8 mouse cellular contexts compared by ENCODE assay signal in genomic region chr5:146220501-146220878, GRCm38 (mm10). TPM values are rescaled to one million over a fixed set of nuclear protein-coding genes. Genes with fewer than 3 reads are reported as not detected.
DNase-seq lines count a peak whose midpoint lies in the region; ATAC-seq lines count a peak whose summit lies in the region.

No protein-coding gene starts in this region.

- no peaks in the 10 kb centered on the region for H3K27me3 ChIP-seq in lung, embryonic 15.5 days
- no peaks in the 10 kb centered on the region for H3K27me3 ChIP-seq in limb, embryonic 13.5 days

- H3K27ac ChIP-seq in lung, embryonic 15.5 days: peak overlapping the region; percentile 99; the same call in 1 of the 2 replicates
- peak overlapping the region; percentile 33; the same call in 1 of the 2 replicates for H3K27ac ChIP-seq in limb, embryonic 13.5 days

- no peak for DNase-seq in lung, postnatal 25 days (ENCODE audit: low spot score)
- DNase-seq in T-cell, adult 2 months (ENCODE audit: low spot score): no peak
- DNase-seq in urinary bladder, adult 2 months (ENCODE audit: low spot score): no peak
- DNase-seq in lung, postnatal 4 days: no peak

- H3K4me1 ChIP-seq in lung, embryonic 15.5 days: peaks cover 8% of the 10 kb centered on the region
- peaks cover 15% of the 10 kb centered on the region; the same call in 1 of the 2 replicates for H3K4me1 ChIP-seq in limb, embryonic 13.5 days

- peak overlapping the region; percentile 63 for H3K4me2 ChIP-seq in lung, embryonic 15.5 days
- peak overlapping the region; percentile 74 for H3K4me2 ChIP-seq in limb, embryonic 13.5 days (replicated peaks)

- H3K9me3 ChIP-seq in lung, embryonic 15.5 days: no peaks in the 10 kb centered on the region
- no peaks in the 10 kb centered on the region for H3K9me3 ChIP-seq in limb, embryonic 13.5 days

- H3K4me3 ChIP-seq in lung, embryonic 15.5 days: peak overlapping the region; percentile 85
- H3K4me3 ChIP-seq in limb, embryonic 13.5 days: peak overlapping the region; percentile 74

- H3K36me3 ChIP-seq in lung, embryonic 15.5 days: peaks cover 29% of the 10 kb centered on the region
- H3K36me3 ChIP-seq in limb, embryonic 13.5 days: peaks cover 31% of the 10 kb centered on the region

- ATAC-seq in lung, embryonic 15.5 days (ENCODE audit: borderline replicate concordance, extremely low read depth, low FRiP score, low TSS enrichment): peak; percentile 27; the same call in 1 of the 2 replicates
- ATAC-seq in erythroblast, adult 5-6 weeks (replicated peaks; ENCODE audit: low FRiP score, poor library complexity, severe bottlenecking): peak; percentile 84
- peak; percentile 49 for ATAC-seq in limb, embryonic 13.5 days (ENCODE audit: low FRiP score, low read depth)
- ATAC-seq in neutrophil, adult 5-6 weeks (ENCODE audit: extremely low read depth, insufficient number of reproducible peaks, low FRiP score, poor library complexity, severe bottlenecking): peak; percentile 13

- peak overlapping the region; percentile 37 for H3K9ac ChIP-seq in lung, embryonic 15.5 days
- H3K9ac ChIP-seq in limb, embryonic 13.5 days: peak overlapping the region; percentile 59

- WGBS in lung, embryonic 15.5 days: 6% methylated on average over 13 of the region's 13 CpGs
- WGBS in limb, embryonic 13.5 days: 10% methylated on average over 13 of the region's 13 CpGs

RNA-seq across cellular contexts. Expression of gene Rnf6, which starts 0.9 kb away (rescaled TPM):
- 42.4 and 51.7 TPM in 2 replicates for polyA plus RNA-seq in lung, embryonic 15.5 days (2015; fragmentation: Nextera tagmentation; extraction: Ambion mirVana)
- 9.0 and 13.6 TPM in 2 replicates for total RNA-seq in erythroblast, adult 5-6 weeks (2015; ENCODE audit: low replicate concordance)
- 25.9 and 26.5 TPM in 2 replicates for total RNA-seq in erythroblast, adult 5-6 weeks (2017; ENCODE audit: low replicate concordance)
- polyA plus RNA-seq in limb, embryonic 13.5 days (2015; fragmentation: Nextera tagmentation; extraction: Ambion mirVana): 40.1 and 40.3 TPM in 2 replicates
- total RNA-seq in neutrophil, adult 5-6 weeks (2017): 65.9 and 79.7 TPM in 2 replicates
- 45.6 and 50.1 TPM in 2 replicates for polyA plus RNA-seq in urinary bladder, adult 2 months (2012; rRNA removed)

RNA-seq across cellular contexts. Expression of gene Cdk8, which starts 10.5 kb away (rescaled TPM):
- polyA plus RNA-seq in lung, embryonic 15.5 days (2015; fragmentation: Nextera tagmentation; extraction: Ambion mirVana): 15.3 and 16.8 TPM in 2 replicates
- total RNA-seq in erythroblast, adult 5-6 weeks (2015; ENCODE audit: low replicate concordance): 39.6 and 51.6 TPM in 2 replicates
- 50.6 and 66.1 TPM in 2 replicates for total RNA-seq in erythroblast, adult 5-6 weeks (2017; ENCODE audit: low replicate concordance)
- 21.0 and 21.5 TPM in 2 replicates for polyA plus RNA-seq in limb, embryonic 13.5 days (2015; fragmentation: Nextera tagmentation; extraction: Ambion mirVana)
- 33.9 and 40.5 TPM in 2 replicates for total RNA-seq in neutrophil, adult 5-6 weeks (2017)
- polyA plus RNA-seq in urinary bladder, adult 2 months (2012; rRNA removed): 66.2 and 67.9 TPM in 2 replicates

RNA-seq across cellular contexts. Expression of gene 1700001J03Rik, which starts 35.4 kb away (rescaled TPM):
- polyA plus RNA-seq in lung, embryonic 15.5 days (2015; fragmentation: Nextera tagmentation; extraction: Ambion mirVana): not detected in 2 replicates
- not detected in 2 replicates for total RNA-seq in erythroblast, adult 5-6 weeks (2015; ENCODE audit: low replicate concordance)
- not detected in 2 replicates for total RNA-seq in erythroblast, adult 5-6 weeks (2017; ENCODE audit: low replicate concordance)
- polyA plus RNA-seq in limb, embryonic 13.5 days (2015; fragmentation: Nextera tagmentation; extraction: Ambion mirVana): not detected in 2 replicates
- 0.98 TPM in 1 of 2 replicates, not detected in the other for total RNA-seq in neutrophil, adult 5-6 weeks (2017)
- 0.81 and 1.3 TPM in 2 replicates for polyA plus RNA-seq in urinary bladder, adult 2 months (2012; rRNA removed)

RNA-seq across cellular contexts. Expression of gene Gm6309, which starts 50.0 kb away (rescaled TPM):
- polyA plus RNA-seq in lung, embryonic 15.5 days (2015; fragmentation: Nextera tagmentation; extraction: Ambion mirVana): not detected in 2 replicates
- not detected in 2 replicates for total RNA-seq in erythroblast, adult 5-6 weeks (2015; ENCODE audit: low replicate concordance)
- total RNA-seq in erythroblast, adult 5-6 weeks (2017; ENCODE audit: low replicate concordance): not detected in 2 replicates
- polyA plus RNA-seq in limb, embryonic 13.5 days (2015; fragmentation: Nextera tagmentation; extraction: Ambion mirVana): not detected in 2 replicates
- not detected in 2 replicates for total RNA-seq in neutrophil, adult 5-6 weeks (2017)
- polyA plus RNA-seq in urinary bladder, adult 2 months (2012; rRNA removed): not detected in 2 replicates

Comparison
In these comparisons a context has a peak if more than half of its experiments do, and no peak if none do; other contexts are left out.
1. ATAC-seq: peak in every context shown above with its lines; median percentile 84 in erythroblast, adult 5-6 weeks; 49 in limb, embryonic 13.5 days; 27 in lung, embryonic 15.5 days; 13 in neutrophil, adult 5-6 weeks.